Mouse (Mus musculus) myocyte (in vitro differentiated cells): ENCODE measurements around the gene Zcrb1. TPM values are rescaled to one million over a fixed set of nuclear protein-coding genes. Genes with fewer than 3 reads are reported as not detected.
"Not testable (repeated sequence)": the region's sequence is repeated elsewhere in the genome, so short reads cannot be mapped to it uniquely, and the experiment has no call there.

Source experiments
- H3K27me3 ChIP-seq: one replicate; pipeline ENCODE4 v1.6.1; 2011; ENCODE audit not compliant: control insufficient read depth, insufficient read depth, insufficient read length
- H3K36me3 ChIP-seq: one replicate; pipeline ENCODE4 v1.6.1; 2011; ENCODE audit not compliant: control insufficient read depth, insufficient read depth
- H3K4me2 ChIP-seq: one replicate; pipeline ENCODE4 v1.6.1; 2011; ENCODE audit warnings: low read depth, control low read depth
- H3K4me3 ChIP-seq: one replicate; pipeline ENCODE4 v1.5.1; 2011; ENCODE audit warnings: mild to moderate bottlenecking, control low read depth, moderate library complexity
- H3K79me2 ChIP-seq: one replicate; pipeline ENCODE4 v1.6.1; 2011; ENCODE audit not compliant: control insufficient read depth, insufficient read depth
- H3ac ChIP-seq: one replicate; pipeline ENCODE4 v1.6.1; 2011; ENCODE audit not compliant: control insufficient read depth, insufficient read length
- CEBPB ChIP-seq: IDR thresholded peaks from 2 replicates; pipeline ENCODE4 v1.6.1; 2011; ENCODE audit warnings: mild to moderate bottlenecking, moderate library complexity; ENCODE audit not compliant: poor library complexity, insufficient read depth, severe bottlenecking
- E2F4 ChIP-seq: IDR thresholded peaks from one replicate; pipeline ENCODE4 v1.6.1; 2011; ENCODE audit warnings: mild to moderate bottlenecking, control low read depth, moderate library complexity; ENCODE audit not compliant: insufficient read depth
- MAX ChIP-seq: IDR thresholded peaks from one replicate; pipeline ENCODE4 v1.6.1; 2011; ENCODE audit warnings: low read depth, mild to moderate bottlenecking, control low read depth
- MYOD1 ChIP-seq, 3 experiments: IDR thresholded peaks; one replicate each; pipeline ENCODE4 v1.6.1; 2011; ENCODE audit warnings: control low read depth in 2 of 3, low read depth in 2 of 3, mild to moderate bottlenecking in 2 of 3, moderate library complexity in 1 of 3; ENCODE audit not compliant: insufficient read length in 2 of 3, control insufficient read depth in 1 of 3
- MYOG ChIP-seq, 3 experiments: IDR thresholded peaks; one replicate each; pipeline ENCODE4 v1.6.1; 2011; ENCODE audit warnings: control low read depth in 2 of 3, low read depth in 2 of 3, mild to moderate bottlenecking in 2 of 3; ENCODE audit not compliant: insufficient read length in 2 of 3, control insufficient read depth in 1 of 3, insufficient read depth in 1 of 3
- POLR2A ChIP-seq: IDR thresholded peaks from one replicate; pipeline ENCODE4 v1.6.1; 2011; ENCODE audit warnings: low read depth, mild to moderate bottlenecking, control low read depth, moderate library complexity; ENCODE audit not compliant: insufficient read length
- POLR2AphosphoS2 ChIP-seq: IDR thresholded peaks from one replicate; pipeline ENCODE4 v1.6.1; 2011; ENCODE audit warnings: low read depth, control low read depth; ENCODE audit not compliant: insufficient read length
- REST ChIP-seq: IDR thresholded peaks from one replicate; pipeline ENCODE4 v1.6.1; 2011; ENCODE audit warnings: mild to moderate bottlenecking, control low read depth, moderate library complexity; ENCODE audit not compliant: insufficient read depth, insufficient read length
- SRF ChIP-seq: IDR thresholded peaks from one replicate; pipeline ENCODE4 v1.6.1; 2011; ENCODE audit warnings: low read depth; ENCODE audit not compliant: control insufficient read depth, insufficient read length
- TCF12 ChIP-seq: IDR thresholded peaks from one replicate; pipeline ENCODE4 v1.6.1; 2011; ENCODE audit warnings: mild to moderate bottlenecking, control low read depth; ENCODE audit not compliant: poor library complexity, insufficient read depth, severe bottlenecking
- TCF3 ChIP-seq: IDR thresholded peaks from one replicate; pipeline ENCODE4 v1.6.1; 2011; ENCODE audit warnings: low read depth, control low read depth; ENCODE audit not compliant: insufficient read length
- USF1 ChIP-seq: IDR thresholded peaks from one replicate; pipeline ENCODE4 v1.6.1; 2011; ENCODE audit warnings: low read depth, mild to moderate bottlenecking, control low read depth, moderate library complexity
- polyA plus RNA-seq: library from polyadenylated mRNA; unstranded; fragments of >200 nt; fragmentation: generic; extraction: Trizol; gene quantifications from one replicate; pipeline ENCODE4 v1.2.1, GENCODE M21; 2012; ENCODE audit warnings: missing spikeins

The Zcrb1 gene
- polyA plus RNA-seq, 1 experiment, result 91.9 TPM

DNA sequence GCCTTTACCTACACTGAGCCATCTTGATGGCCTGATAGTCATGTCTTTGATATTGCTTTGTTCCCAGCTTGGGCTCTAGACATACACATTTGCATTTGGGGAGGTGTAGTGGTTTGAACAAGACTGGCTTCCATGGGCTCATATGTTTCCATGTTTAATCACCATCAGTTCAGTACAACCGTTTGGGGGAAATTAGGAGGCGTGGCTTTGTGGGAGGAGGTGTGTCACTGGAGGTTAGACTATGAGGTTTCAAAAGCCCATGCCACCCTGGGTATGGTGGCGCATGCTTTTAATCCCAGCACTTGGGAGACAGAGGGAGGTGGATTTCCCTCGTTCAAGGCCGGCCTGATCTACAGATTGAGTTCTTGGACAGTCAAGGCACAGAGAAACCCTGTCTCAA is 22.4 kb downstream of the Zcrb1 start:
- TF ChIP-seq MAX (no peak), MYOD1 (IDR thresholded peaks at IDR 0.05; ENCODE audit: control insufficient read depth in 1 of 3, insufficient read length in 2 of 3, low read depth in 2 of 3) (no peak), CEBPB (no peak), E2F4 (no peak)
- Histone ChIP-seq H3K4me2 (no peak overlapping the region), H3K27me3 (no peaks in the 10 kb centered on the region), H3K36me3 (no peaks in the 10 kb centered on the region), H3K79me2 (no peaks in the 10 kb centered on the region), H3K4me3 (no peak overlapping the region), H3ac (no peak overlapping the region)

DNA sequence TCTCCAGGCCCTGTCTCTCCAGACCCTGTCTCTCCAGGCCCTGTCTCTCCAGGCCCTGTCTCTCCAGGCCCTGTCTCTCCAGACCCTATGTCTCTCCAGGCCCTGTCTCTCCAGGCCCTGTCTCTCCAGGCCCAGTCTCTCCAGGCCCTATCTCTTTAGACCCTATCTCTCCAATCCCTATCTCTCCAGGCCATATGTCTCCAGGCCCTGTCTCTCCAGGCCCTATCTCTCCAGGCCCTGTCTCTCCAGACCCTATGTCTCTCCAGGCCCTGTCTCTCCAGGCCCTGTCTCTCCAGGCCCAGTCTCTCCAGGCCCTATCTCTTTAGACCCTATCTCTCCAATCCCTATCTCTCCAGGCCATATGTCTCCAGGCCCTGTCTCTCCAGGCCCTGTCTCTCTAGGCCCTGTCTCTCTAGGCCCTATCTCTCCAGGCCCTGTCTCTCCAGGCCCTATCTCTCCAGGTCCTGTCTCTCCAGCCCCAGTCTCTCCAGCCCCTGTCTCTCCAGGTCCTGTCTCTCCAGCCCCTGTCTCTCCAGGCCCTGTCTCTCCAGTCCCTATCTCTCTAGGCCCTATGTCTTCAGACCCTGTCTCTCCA is 25.5 kb downstream of the Zcrb1 start:
- not testable (repeated sequence) for H3K27me3 ChIP-seq, H3K36me3 ChIP-seq, H3K4me2 ChIP-seq, H3K79me2 ChIP-seq, H3ac ChIP-seq, H3K4me3 ChIP-seq

DNA sequence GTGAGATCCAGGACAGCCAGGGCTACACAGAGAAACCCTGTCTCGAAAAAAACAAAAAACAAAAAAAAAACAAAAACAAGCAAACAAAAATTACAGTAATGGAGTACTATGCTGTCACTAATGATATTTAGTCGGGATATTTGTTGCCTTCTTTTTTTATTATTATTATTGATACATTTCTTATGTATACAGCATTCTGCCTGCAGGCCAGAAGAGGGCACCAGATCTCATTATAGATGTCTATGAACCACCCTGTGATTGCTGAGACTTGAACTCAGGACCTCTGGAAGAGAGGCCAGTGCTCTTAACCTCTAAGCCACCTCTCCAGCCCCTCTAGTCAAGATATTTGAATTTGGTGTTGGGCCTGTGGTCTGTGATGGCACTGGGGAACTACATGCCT is 26.3 kb downstream of the Zcrb1 start:
- H3ac ChIP-seq, result no peak overlapping the region
- H3K27me3 ChIP-seq, result no peaks in the 10 kb centered on the region
- no peak for TF ChIP-seq MAX
- TF ChIP-seq USF1, result no peak
- no peak for TF ChIP-seq REST
- TF ChIP-seq TCF12, result no peak
- TF ChIP-seq SRF, result no peak
- TF ChIP-seq MYOG (IDR thresholded peaks at IDR 0.05; ENCODE audit: control insufficient read depth in 1 of 3, insufficient read depth in 1 of 3, insufficient read length in 2 of 3, low read depth in 2 of 3), result no peak
- no peak for TF ChIP-seq CEBPB
- no peak for TF ChIP-seq MYOD1 (IDR thresholded peaks at IDR 0.05; ENCODE audit: control insufficient read depth in 1 of 3, insufficient read length in 2 of 3, low read depth in 2 of 3)
- no peak for TF ChIP-seq TCF3
- no peak for TF ChIP-seq E2F4
- no peak for TF ChIP-seq POLR2AphosphoS2
- TF ChIP-seq POLR2A, result no peak

DNA sequence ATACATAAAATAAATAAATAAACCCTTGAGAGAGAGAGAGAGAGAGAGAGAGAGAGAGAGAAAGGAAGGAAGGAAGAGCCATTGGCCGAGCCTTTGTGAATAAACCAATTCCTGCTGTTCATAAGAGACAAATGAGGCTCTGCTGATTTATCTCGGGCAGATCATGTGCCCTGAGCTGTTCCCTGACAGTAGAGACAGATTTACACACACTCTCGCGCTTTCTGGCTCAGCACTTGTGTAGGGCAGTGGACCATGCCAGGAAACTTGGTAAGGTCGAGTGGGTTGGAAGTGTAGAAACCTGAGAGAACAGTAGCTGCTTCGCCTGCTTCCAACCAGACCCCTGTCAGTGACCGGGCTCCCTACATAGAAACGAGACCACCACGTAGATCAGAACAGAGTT is 29.6 kb downstream of the Zcrb1 start:
- no peak overlapping the region for H3K4me2 ChIP-seq
- no peak overlapping the region for H3ac ChIP-seq
- TF ChIP-seq USF1 (no peak), SRF (no peak), MYOD1 (IDR thresholded peaks at IDR 0.05; ENCODE audit: control insufficient read depth in 1 of 3, insufficient read length in 2 of 3, low read depth in 2 of 3) (no peak), REST (no peak), MAX (no peak), TCF12 (no peak), MYOG (IDR thresholded peaks at IDR 0.05; ENCODE audit: control insufficient read depth in 1 of 3, insufficient read depth in 1 of 3, insufficient read length in 2 of 3, low read depth in 2 of 3) (no peak), POLR2AphosphoS2 (no peak), CEBPB (no peak), E2F4 (no peak), POLR2A (no peak), TCF3 (no peak)
- H3K4me3 ChIP-seq, result no peak overlapping the region
- no peaks in the 10 kb centered on the region for H3K79me2 ChIP-seq
- no peaks in the 10 kb centered on the region for H3K27me3 ChIP-seq
- H3K36me3 ChIP-seq, result no peaks in the 10 kb centered on the region

More for the DNA sequence above, 26.3 kb downstream of the Zcrb1 start:
- Histone ChIP-seq H3K4me3 (no peak overlapping the region), H3K79me2 (no peaks in the 10 kb centered on the region), H3K36me3 (no peaks in the 10 kb centered on the region), H3K4me2 (no peak overlapping the region)

DNA sequence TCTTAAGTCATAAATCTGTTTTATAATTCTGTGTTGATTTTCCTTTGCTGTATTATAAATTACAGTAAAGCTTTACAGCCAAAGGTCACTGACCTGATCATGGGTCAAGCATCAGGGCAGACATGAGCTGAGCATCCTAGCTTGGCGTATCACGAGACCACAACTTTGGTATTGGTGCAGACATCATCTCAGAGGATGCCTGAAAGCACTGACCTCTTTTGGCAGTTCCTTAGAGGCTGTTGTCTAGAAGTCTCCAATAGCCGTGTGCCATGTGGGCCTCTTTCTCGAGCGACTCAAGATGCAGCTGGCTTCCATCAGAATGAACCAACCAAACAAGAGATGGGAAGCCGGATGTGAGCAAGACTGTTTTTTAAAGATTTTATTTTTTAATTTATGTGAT is 32.6 kb downstream of the Zcrb1 start:
- Histone ChIP-seq H3K27me3 (no peaks in the 10 kb centered on the region), H3K79me2 (no peaks in the 10 kb centered on the region)

More for the DNA sequence above, 32.6 kb downstream of the Zcrb1 start:
- H3K36me3 ChIP-seq, result no peaks in the 10 kb centered on the region
- H3K4me2 ChIP-seq, result no peak overlapping the region
- H3ac ChIP-seq, result no peak overlapping the region
- H3K4me3 ChIP-seq, result no peak overlapping the region
- TF ChIP-seq MYOG (IDR thresholded peaks at IDR 0.05; ENCODE audit: control insufficient read depth in 1 of 3, insufficient read depth in 1 of 3, insufficient read length in 2 of 3, low read depth in 2 of 3), result no peak
- no peak for TF ChIP-seq USF1
- no peak for TF ChIP-seq MYOD1 (IDR thresholded peaks at IDR 0.05; ENCODE audit: control insufficient read depth in 1 of 3, insufficient read length in 2 of 3, low read depth in 2 of 3)
- no peak for TF ChIP-seq MAX
- TF ChIP-seq POLR2AphosphoS2, result no peak
- no peak for TF ChIP-seq SRF
- TF ChIP-seq TCF3, result no peak
- TF ChIP-seq CEBPB, result no peak
- no peak for TF ChIP-seq REST
